Mouse (Mus musculus) stomach, embryonic 15.5 days (tissue): ENCODE measurements around the gene 1700067P10Rik. TPM values are rescaled to one million over a fixed set of nuclear protein-coding genes. Genes with fewer than 3 reads are reported as not detected.

Experiments used
- ATAC-seq: fragments of 200-750 bp; cut with Nextera tagmentation; 2 replicates; pipeline ENCODE4 v1.8.0; 2017; ENCODE audit warnings: low read depth, moderate number of reproducible peaks, moderate TSS enrichment; ENCODE audit not compliant: insufficient read depth, low FRiP score
- H3K27ac ChIP-seq: fragments of 300-500 bp; sonication (generic); 2 replicates; pipeline ENCODE4 v1.5.1; 2015; ENCODE audit warnings: mild to moderate bottlenecking, inconsistent platforms
- H3K27me3 ChIP-seq: fragments of 300-500 bp; sonication (generic); replicated peaks from 2 replicates; pipeline ENCODE4 v1.6.1; 2015; ENCODE audit warnings: inconsistent platforms
- H3K36me3 ChIP-seq: fragments of 300-500 bp; sonication (generic); 2 replicates; pipeline ENCODE4 v1.6.1; 2015; ENCODE audit warnings: inconsistent platforms
- H3K4me1 ChIP-seq: fragments of 300-500 bp; sonication (generic); 2 replicates; pipeline ENCODE4 v1.6.1; 2015; ENCODE audit warnings: inconsistent platforms
- H3K4me2 ChIP-seq: fragments of 300-500 bp; sonication (generic); 2 replicates; pipeline ENCODE4 v1.6.1; 2015; ENCODE audit warnings: mild to moderate bottlenecking, inconsistent platforms
- H3K4me3 ChIP-seq: fragments of 300-500 bp; sonication (generic); replicated peaks from 2 replicates; pipeline ENCODE4 v1.5.1; 2015; ENCODE audit warnings: inconsistent platforms
- H3K9ac ChIP-seq: fragments of 300-500 bp; sonication (generic); 2 replicates; pipeline ENCODE4 v1.6.1; 2015; ENCODE audit warnings: inconsistent platforms
- H3K9me3 ChIP-seq: fragments of 300-500 bp; sonication (generic); 2 replicates; pipeline ENCODE4 v1.6.1; 2016; ENCODE audit warnings: inconsistent platforms
- WGBS: fragments of 180-500 bp; shearing (Covaris S2); methylation state at CpG from one replicate; pipeline ENCODE4 v1.1.7; 2015; 5-methylcytosine and 5-hydroxymethylcytosine counted together
- polyA plus RNA-seq: library from polyadenylated mRNA; unstranded; fragments of >200 nt; fragmentation: Nextera tagmentation; extraction: Ambion mirVana; gene quantifications from 2 replicates; pipeline ENCODE4 v1.2.1, GENCODE M21; 2015

The 1700067P10Rik gene
- polyA plus RNA-seq: not detected in 2 replicates

- Histone ChIP-seq H3K9ac (no peak within 1 kb of the TSS), H3K9me3 (no peaks in the 10 kb centered on the region), H3K27ac (no peak within 1 kb of the TSS), H3K4me3 (no peak within 1 kb of the TSS), H3K4me1 (no peaks in the 10 kb centered on the region), H3K36me3 (no peaks in the 10 kb centered on the region), H3K4me2 (no peak within 1 kb of the TSS), H3K27me3 (0 out of 2 replicates have a peak, but pooled peaks cover 1% of the 10 kb centered on the region)
- no peak for ATAC-seq
Observed at GRCm38 (mm10) chr17:48089019-48089418, at the start of gene 1700067P10Rik. Gene 1700067P10Rik, plus strand, starts transcription at chr17:48089319.

- peak; percentile 72 for ATAC-seq
- peaks cover 16% of the 10 kb centered on the region for H3K4me1 ChIP-seq
- H3K9ac ChIP-seq: no peak overlapping the region
- H3K4me3 ChIP-seq: peak overlapping the region; percentile 22
- H3K4me2 ChIP-seq: peak overlapping the region; percentile 43
- 11% methylated on average over 29 of the region's 29 CpGs for WGBS
- no peaks in the 10 kb centered on the region for H3K9me3 ChIP-seq
- peak overlapping the region; percentile 80 for H3K27ac ChIP-seq
- H3K36me3 ChIP-seq: no peaks in the 10 kb centered on the region
- no peaks in the 10 kb centered on the region for H3K27me3 ChIP-seq
Observed at GRCm38 (mm10) chr17:48041351-48042287, 47.5 kb upstream of the 1700067P10Rik start.

- Histone ChIP-seq H3K9me3 (no peaks in the 10 kb centered on the region), H3K27ac (no peak overlapping the region), H3K4me3 (no peak overlapping the region), H3K27me3 (no peaks in the 10 kb centered on the region), H3K4me1 (peaks cover 16% of the 10 kb centered on the region), H3K36me3 (no peaks in the 10 kb centered on the region), H3K9ac (no peak overlapping the region), H3K4me2 (no peak overlapping the region)
- 71% methylated on average over 5 of the region's 5 CpGs for WGBS
- no peak for ATAC-seq
Observed at GRCm38 (mm10) chr17:48043154-48043880, 45.8 kb upstream of the 1700067P10Rik start.

DNA sequence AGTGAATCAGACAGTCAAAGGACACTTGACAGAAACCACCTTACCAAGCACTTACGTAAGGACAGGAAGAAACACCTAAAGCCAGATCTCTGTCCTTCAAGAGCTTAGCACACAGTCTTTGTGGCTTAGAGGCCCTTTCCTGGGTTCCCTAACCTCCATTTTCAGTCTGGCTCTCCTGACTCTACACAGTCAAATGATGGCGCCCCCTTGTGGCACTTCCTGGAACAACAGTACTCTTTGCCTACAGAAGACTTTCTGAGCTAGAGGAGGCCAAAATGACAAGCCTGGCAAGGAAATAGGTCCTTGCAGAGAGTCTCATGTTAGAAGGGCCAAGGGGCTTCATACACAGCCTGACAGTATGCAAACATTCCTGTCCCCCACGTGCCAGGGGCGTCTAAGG, 43.5 kb upstream of the 1700067P10Rik start:
- 34% methylated on average over 4 of the region's 4 CpGs for WGBS
- Histone ChIP-seq H3K4me2 (no peak overlapping the region), H3K9ac (no peak overlapping the region), H3K27me3 (no peaks in the 10 kb centered on the region), H3K9me3 (no peaks in the 10 kb centered on the region), H3K27ac (no peak overlapping the region), H3K4me1 (0 out of 2 replicates have a peak, but pooled peaks cover 5% of the 10 kb centered on the region), H3K36me3 (no peaks in the 10 kb centered on the region), H3K4me3 (no peak overlapping the region)
- no peak for ATAC-seq

- Histone ChIP-seq H3K27me3 (peaks cover 5% of the 10 kb centered on the region; the same call in 1 of the 2 replicates), H3K4me1 (no peaks in the 10 kb centered on the region), H3K9me3 (no peaks in the 10 kb centered on the region), H3K4me2 (no peak overlapping the region), H3K27ac (peak overlapping the region; percentile 16; the same call in 1 of the 2 replicates), H3K4me3 (no peak overlapping the region), H3K9ac (no peak overlapping the region), H3K36me3 (no peaks in the 10 kb centered on the region)
- ATAC-seq: peak; percentile 62
- 41% methylated on average over 5 of the region's 5 CpGs for WGBS
Observed at GRCm38 (mm10) chr17:48051638-48052337, 37.3 kb upstream of the 1700067P10Rik start.

DNA sequence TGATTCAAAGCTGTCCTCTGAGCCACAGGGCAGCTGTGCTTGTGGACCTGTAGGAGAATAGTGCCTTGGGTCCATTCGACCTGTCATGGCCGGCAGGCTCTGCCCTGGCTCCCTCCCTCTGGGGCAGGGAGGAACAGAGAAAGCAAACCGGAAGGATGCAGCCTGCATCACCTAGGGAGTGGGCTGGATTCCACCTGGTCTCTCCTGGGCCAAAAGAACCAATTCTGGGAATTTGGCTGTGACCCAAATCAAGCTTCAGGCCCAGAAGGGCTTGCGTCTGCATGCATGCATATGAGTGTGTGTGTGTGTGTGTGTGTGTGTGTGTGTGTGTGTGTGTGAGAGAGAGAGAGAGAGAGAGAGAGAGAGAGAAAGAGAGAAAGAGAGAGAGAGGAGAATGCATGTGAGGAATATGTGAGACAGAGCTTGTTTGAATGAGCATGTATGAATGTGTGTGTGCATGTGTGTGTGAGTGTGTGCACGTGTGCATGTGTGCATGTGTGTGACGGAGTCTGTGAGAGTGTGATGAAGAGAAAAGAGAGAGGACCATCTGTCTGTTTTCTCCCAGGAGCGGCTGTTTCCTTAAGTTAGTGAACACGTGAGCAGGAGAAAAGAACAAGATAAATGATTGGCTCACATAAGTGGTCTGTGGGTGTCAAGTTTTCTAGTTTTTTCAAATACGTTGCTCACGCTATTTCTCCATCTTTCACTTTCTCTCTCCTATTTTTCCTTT, 36.6 kb upstream of the 1700067P10Rik start:
- WGBS: 64% methylated on average over 10 of the region's 10 CpGs
- Histone ChIP-seq H3K9ac (no peak overlapping the region), H3K4me2 (no peak overlapping the region), H3K9me3 (no peaks in the 10 kb centered on the region), H3K27me3 (peaks cover 12% of the 10 kb centered on the region; the same call in 1 of the 2 replicates), H3K4me1 (no peaks in the 10 kb centered on the region), H3K27ac (no peak overlapping the region), H3K36me3 (no peaks in the 10 kb centered on the region), H3K4me3 (no peak overlapping the region)
- no peak for ATAC-seq

- H3K4me2 ChIP-seq: no peak overlapping the region
Observed at GRCm38 (mm10) chr17:48053646-48054045, 35.5 kb upstream of the 1700067P10Rik start.

GRCm38 (mm10) chr17:48055076-48055816, 33.9 kb upstream of the 1700067P10Rik start:
- 41% methylated on average over 20 of the region's 20 CpGs for WGBS
- 0 out of 2 replicates have a peak, but pooled peaks cover 4% of the 10 kb centered on the region for H3K4me1 ChIP-seq
- H3K27ac ChIP-seq: no peak overlapping the region
- H3K9me3 ChIP-seq: no peaks in the 10 kb centered on the region
- no peak overlapping the region for H3K4me2 ChIP-seq
- no peak for ATAC-seq
- H3K36me3 ChIP-seq: no peaks in the 10 kb centered on the region
- no peak overlapping the region for H3K9ac ChIP-seq
- peaks cover 18% of the 10 kb centered on the region; the same call in 1 of the 2 replicates for H3K27me3 ChIP-seq
- H3K4me3 ChIP-seq: no peak overlapping the region

More at GRCm38 (mm10) chr17:48053646-48054045, 35.5 kb upstream of the 1700067P10Rik start:
- Histone ChIP-seq H3K4me3 (no peak overlapping the region), H3K36me3 (no peaks in the 10 kb centered on the region), H3K27me3 (peaks cover 18% of the 10 kb centered on the region; the same call in 1 of the 2 replicates), H3K27ac (no peak overlapping the region), H3K9me3 (no peaks in the 10 kb centered on the region), H3K4me1 (0 out of 2 replicates have a peak, but pooled peaks cover 4% of the 10 kb centered on the region), H3K9ac (no peak overlapping the region)
- 67% methylated on average over 2 of the region's 2 CpGs for WGBS
- ATAC-seq: no peak

DNA sequence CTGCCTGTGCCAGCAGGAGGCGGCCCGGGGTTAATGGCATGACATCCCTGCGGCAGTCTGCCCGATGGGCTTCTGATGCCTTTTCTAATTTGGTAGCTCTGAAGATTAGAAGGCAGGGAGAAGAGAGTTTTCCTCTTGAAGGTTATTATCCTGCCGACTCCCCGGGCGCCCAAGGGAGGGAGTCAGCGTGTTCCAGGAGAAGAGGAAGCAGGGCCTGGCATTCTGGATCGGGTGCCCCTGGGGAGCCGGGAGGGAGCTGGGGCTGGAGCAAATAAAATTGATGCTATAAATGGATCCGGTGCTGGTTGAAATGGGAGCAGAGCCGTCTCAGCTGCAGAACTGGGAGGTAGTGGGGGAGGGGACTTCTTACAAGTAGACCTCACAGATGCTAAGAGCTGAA, 31.7 kb upstream of the 1700067P10Rik start:
- no peak for ATAC-seq
- Histone ChIP-seq H3K4me3 (no peak overlapping the region), H3K4me1 (0 out of 2 replicates have a peak, but pooled peaks cover 4% of the 10 kb centered on the region), H3K9me3 (no peaks in the 10 kb centered on the region), H3K4me2 (no peak overlapping the region), H3K27ac (no peak overlapping the region), H3K36me3 (no peaks in the 10 kb centered on the region), H3K9ac (no peak overlapping the region), H3K27me3 (peaks cover 18% of the 10 kb centered on the region; the same call in 1 of the 2 replicates)
- 19% methylated on average over 12 of the region's 12 CpGs for WGBS

DNA sequence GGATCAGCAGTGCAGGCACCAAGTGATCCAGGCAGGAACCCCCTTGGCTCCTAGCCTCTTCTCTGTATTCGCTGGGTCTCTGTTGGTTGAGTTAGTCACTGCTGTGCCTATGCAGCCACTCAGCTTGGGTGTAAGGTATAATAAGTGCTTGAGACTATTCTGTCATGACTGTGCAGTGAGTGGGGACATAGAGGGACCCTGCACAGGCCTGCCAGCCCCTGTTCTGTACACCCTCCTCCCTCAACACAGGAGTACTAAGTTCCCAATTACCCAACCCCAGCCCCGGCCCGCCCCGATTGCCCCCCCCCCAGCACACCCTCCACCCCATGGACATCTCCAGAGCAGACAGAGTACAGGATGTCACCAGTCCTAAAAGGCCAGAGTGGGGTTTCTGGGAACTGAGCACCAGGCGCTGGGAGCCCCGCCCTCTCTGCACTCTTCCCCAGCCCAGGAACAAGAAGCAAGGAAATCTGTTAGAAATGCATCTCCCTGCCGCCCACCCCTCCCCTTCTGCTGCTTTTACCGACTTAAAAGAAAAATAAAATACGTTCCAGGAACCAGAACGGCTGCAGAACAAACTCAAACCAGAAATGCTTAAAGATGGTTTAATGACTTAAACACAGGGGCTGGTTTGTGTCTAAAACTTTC, 24.8 kb upstream of the 1700067P10Rik start:
- no peak overlapping the region for H3K4me3 ChIP-seq
- no peaks in the 10 kb centered on the region for H3K9me3 ChIP-seq
- WGBS: 34% methylated on average over 10 of the region's 10 CpGs
- no peaks in the 10 kb centered on the region for H3K27me3 ChIP-seq
- ATAC-seq: peak; percentile 53; the same call in 1 of the 2 replicates
- H3K4me2 ChIP-seq: no peak overlapping the region
- H3K27ac ChIP-seq: no peak overlapping the region
- no peak overlapping the region for H3K9ac ChIP-seq
- H3K36me3 ChIP-seq: no peaks in the 10 kb centered on the region
- peaks cover 7% of the 10 kb centered on the region; the same call in 1 of the 2 replicates for H3K4me1 ChIP-seq
